Mouse (Mus musculus) spleen, adult 2 months (tissue): ENCODE measurements at regions not wholly inside any gene's neighbourhood (a gene's known extent, or its start where the extent isn't known, plus 50 kb on each side); places are given as distances from the start of the nearest gene placed in this dataset.

Source experiments
- DNase-seq, 2 experiments: peaks; one replicate each; pipeline versions ENCODE4 v3.0.0 to v3.0.0-alpha.2; 2012 to 2021; ENCODE audit warnings: low spot score in 2 of 2, low read depth in 1 of 2
- H3K27ac ChIP-seq: fragments of 200-500 bp; 2 replicates; pipeline ENCODE4 v1.5.1; 2012; ENCODE audit warnings: low read length, inconsistent platforms; ENCODE audit not compliant: insufficient read depth
- H3K27me3 ChIP-seq: fragments of 200-500 bp; 2 replicates; pipeline ENCODE4 v1.6.1; 2012; ENCODE audit warnings: mild to moderate bottlenecking, moderate library complexity, low read length, inconsistent platforms; ENCODE audit not compliant: control insufficient read depth, insufficient read depth
- H3K36me3 ChIP-seq: fragments of 200-500 bp; 2 replicates; pipeline ENCODE4 v1.6.1; 2012; ENCODE audit warnings: mild to moderate bottlenecking, low read length, inconsistent platforms; ENCODE audit not compliant: control insufficient read depth, insufficient read depth
- H3K4me1 ChIP-seq: fragments of 200-500 bp; 2 replicates; pipeline ENCODE4 v1.6.1; 2011; ENCODE audit warnings: inconsistent platforms; ENCODE audit not compliant: control insufficient read depth, insufficient read depth, insufficient read length
- H3K4me3 ChIP-seq: fragments of 200-500 bp; 2 replicates; pipeline ENCODE4 v1.5.1; 2011; ENCODE audit warnings: mild to moderate bottlenecking, inconsistent platforms; ENCODE audit not compliant: insufficient read depth, insufficient read length; ENCODE audit errors: extremely low read depth
- CTCF ChIP-seq: fragments of 200-500 bp; IDR thresholded peaks from 2 replicates; pipeline ENCODE4 v1.5.1; 2011; ENCODE audit warnings: mild to moderate bottlenecking, inconsistent platforms; ENCODE audit not compliant: insufficient read depth, insufficient read length, insufficient replicate concordance; ENCODE audit errors: extremely low read depth
- POLR2A ChIP-seq: fragments of 200-500 bp; IDR thresholded peaks from 2 replicates; pipeline ENCODE4 v1.6.1; 2011; ENCODE audit warnings: low read depth, low read length, inconsistent platforms
- WGBS: fragments of 180-500 bp; shearing (Covaris S2); methylation state at CpG from one replicate; pipeline ENCODE4 v1.1.7; 2018; 5-methylcytosine and 5-hydroxymethylcytosine counted together

GRCm38 (mm10) chr2:115247673-115248072, 333.8 kb upstream of the BC052040 start:
- no peaks in the 10 kb centered on the region for H3K4me1 ChIP-seq
- no peak overlapping the region for H3K27ac ChIP-seq
- no peaks in the 10 kb centered on the region for H3K36me3 ChIP-seq
- DNase-seq: no peak
- no peak overlapping the region for H3K4me3 ChIP-seq
- TF ChIP-seq POLR2A: no peak
- TF ChIP-seq CTCF: no peak
- no peaks in the 10 kb centered on the region for H3K27me3 ChIP-seq
- WGBS: 89% methylated on average over 4 of the region's 4 CpGs

DNA sequence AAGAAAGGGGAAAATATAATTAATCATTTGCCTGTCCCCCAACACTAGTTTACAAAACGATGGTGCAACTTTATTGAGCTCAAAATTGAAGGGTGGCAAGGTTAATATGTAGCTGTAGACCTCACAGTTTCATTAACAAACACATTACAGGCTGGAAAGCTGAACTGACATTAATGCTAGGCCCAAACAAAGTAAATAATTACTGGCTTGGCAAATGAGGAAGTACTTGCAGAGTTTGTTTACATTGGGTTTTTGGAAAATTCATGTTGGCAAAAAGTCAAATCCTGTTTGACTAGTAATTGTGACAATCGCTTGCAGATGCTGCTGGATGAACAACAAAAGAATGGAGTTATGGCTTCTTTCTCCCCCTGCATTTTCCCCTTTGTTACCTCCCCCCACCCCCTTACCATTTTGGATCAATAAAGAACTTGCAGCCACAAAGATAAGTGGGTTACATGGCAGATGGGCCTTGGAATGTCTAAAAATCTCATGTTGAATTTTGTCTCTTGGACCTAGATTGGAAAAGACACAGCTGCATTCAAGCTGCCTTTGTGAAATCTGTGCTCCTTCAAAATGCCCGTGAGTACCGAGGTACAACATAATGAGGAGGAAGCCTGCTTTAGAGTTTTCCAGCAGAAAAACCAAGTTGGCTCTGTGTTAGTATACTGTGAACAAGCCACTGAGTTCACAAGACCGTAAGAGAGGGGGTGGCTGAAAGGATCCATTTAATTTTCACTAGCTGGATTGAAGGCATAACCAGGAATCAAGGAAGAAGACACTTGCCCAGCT, 331.3 kb upstream of the BC052040 start:
- H3K27ac ChIP-seq: no peak overlapping the region
- no peak overlapping the region for H3K4me3 ChIP-seq
- 76% methylated on average over 5 of the region's 5 CpGs for WGBS
- H3K4me1 ChIP-seq: no peaks in the 10 kb centered on the region
- DNase-seq: no peak
- no peaks in the 10 kb centered on the region for H3K27me3 ChIP-seq
- H3K36me3 ChIP-seq: no peaks in the 10 kb centered on the region
- TF ChIP-seq POLR2A (no peak), CTCF (no peak)

DNA sequence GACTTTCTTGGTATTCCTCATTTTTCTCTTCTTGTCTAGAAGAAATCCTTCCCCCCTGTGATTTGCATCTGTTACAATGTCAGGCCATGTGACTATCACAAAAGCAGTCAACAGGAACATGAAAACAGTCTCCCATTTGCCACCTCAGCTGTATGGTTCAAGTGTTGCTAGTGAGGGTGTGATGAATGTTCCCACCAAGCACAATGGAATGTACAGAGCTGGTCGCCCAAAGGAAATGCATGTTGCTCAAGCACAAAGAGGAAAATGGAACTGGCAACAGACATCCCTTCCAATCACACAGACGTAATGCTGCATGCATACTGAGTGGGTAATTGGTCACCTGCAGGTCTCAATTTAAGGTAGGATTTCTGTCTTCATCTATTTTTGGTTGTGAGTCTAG, 324.1 kb upstream of the BC052040 start:
- Histone ChIP-seq H3K4me1 (no peaks in the 10 kb centered on the region), H3K27me3 (no peaks in the 10 kb centered on the region), H3K36me3 (no peaks in the 10 kb centered on the region), H3K27ac (no peak overlapping the region), H3K4me3 (no peak overlapping the region)
- TF ChIP-seq CTCF (no peak), POLR2A (no peak)
- 77% methylated on average over 2 of the region's 2 CpGs for WGBS
- DNase-seq: no peak

DNA sequence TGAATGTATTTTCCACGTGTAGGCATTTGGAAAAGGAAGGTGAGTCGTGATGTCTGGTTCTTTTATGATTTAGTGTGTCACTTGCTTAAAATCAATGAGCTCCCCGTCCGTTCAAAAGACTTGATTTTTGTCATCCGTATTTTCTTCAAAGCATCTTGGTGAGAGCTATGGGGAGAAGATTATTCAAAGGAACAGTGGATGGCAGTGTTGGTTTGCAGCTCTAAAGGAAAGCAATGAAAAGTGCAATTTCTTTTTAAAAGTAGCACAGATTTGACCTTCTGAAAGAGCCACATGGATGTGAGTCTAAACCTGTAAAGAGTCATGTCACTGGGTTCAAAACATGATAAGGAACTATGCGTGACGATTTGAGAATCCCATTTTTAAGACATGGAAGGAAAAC, 313.3 kb upstream of the BC052040 start:
- H3K27ac ChIP-seq: no peak overlapping the region
- no peak for TF ChIP-seq POLR2A
- no peak for TF ChIP-seq CTCF
- no peaks in the 10 kb centered on the region for H3K27me3 ChIP-seq
- 82% methylated on average over 7 of the region's 7 CpGs for WGBS
- no peak overlapping the region for H3K4me3 ChIP-seq
- DNase-seq: no peak
- no peaks in the 10 kb centered on the region for H3K4me1 ChIP-seq
- H3K36me3 ChIP-seq: no peaks in the 10 kb centered on the region

DNA sequence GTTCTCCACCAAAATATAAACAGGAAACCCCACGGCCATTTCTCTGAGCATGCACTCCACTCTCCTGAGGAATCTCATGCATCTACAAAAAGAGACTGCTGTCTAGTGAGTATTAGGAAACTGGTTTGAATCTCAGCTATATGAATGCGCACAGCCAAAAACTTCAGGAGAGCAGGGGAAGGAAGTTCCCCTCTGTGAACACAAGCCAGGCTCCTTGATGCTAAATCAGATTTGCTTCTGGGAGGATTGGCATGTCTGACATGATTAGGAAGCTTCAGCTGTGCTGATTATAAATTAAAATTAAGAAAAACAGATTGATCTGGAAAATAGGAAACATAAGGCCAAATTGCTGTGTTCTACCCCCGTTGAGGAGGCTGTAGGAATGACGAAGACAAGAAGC, 304.1 kb upstream of the BC052040 start:
- Histone ChIP-seq H3K36me3 (no peaks in the 10 kb centered on the region), H3K4me3 (no peak overlapping the region), H3K27me3 (no peaks in the 10 kb centered on the region), H3K4me1 (no peaks in the 10 kb centered on the region), H3K27ac (no peak overlapping the region)
- no peak for TF ChIP-seq POLR2A
- TF ChIP-seq CTCF: no peak
- WGBS: 75% methylated on average over 4 of the region's 4 CpGs
- DNase-seq: no peak

- Histone ChIP-seq H3K4me3 (no peak overlapping the region), H3K36me3 (no peaks in the 10 kb centered on the region), H3K27ac (no peak overlapping the region), H3K4me1 (no peaks in the 10 kb centered on the region), H3K27me3 (no peaks in the 10 kb centered on the region)
- 79% methylated on average over 2 of the region's 2 CpGs for WGBS
- DNase-seq: no peak
- TF ChIP-seq CTCF (no peak), POLR2A (no peak)
These were observed 288.5 kb upstream of the BC052040 start for GRCm38 (mm10) chr2:115293020-115293419.

- Histone ChIP-seq H3K4me1 (no peaks in the 10 kb centered on the region), H3K36me3 (no peaks in the 10 kb centered on the region), H3K27ac (no peak overlapping the region), H3K27me3 (no peaks in the 10 kb centered on the region), H3K4me3 (no peak overlapping the region)
- TF ChIP-seq POLR2A (no peak), CTCF (no peak)
- no peak for DNase-seq
- 89% methylated on average over 6 of the region's 6 CpGs for WGBS
These were observed 284.1 kb upstream of the BC052040 start for GRCm38 (mm10) chr2:115297463-115297862.
